Mouse (Mus musculus): ENCODE measurements at regions not wholly inside any gene's neighbourhood (a gene's known extent, or its start where the extent isn't known, plus 50 kb on each side); places are given as distances from the start of the nearest gene placed in this dataset.

DNA sequence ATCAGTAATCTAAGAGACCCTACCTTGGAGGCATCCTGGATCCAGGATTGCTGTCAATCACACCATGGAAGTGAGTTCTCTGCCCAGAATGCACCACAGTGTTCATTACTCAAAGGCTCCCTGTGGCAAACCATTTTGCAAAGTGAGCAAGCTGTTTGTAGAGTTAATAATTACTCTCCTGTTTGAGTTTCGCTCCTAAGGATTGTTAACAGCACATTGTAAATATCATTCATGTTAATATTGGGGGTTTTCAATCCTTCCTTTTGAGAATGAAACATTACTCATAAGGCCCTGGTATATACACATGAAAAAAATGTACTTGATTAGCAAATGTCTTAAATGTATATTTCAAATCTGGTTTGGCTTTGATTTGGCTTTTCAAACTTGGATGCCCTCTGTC is 58.1 kb upstream of the Clstn2 start:
- no peak for DNase-seq (ENCODE audit: low read depth, low spot score)

DNA sequence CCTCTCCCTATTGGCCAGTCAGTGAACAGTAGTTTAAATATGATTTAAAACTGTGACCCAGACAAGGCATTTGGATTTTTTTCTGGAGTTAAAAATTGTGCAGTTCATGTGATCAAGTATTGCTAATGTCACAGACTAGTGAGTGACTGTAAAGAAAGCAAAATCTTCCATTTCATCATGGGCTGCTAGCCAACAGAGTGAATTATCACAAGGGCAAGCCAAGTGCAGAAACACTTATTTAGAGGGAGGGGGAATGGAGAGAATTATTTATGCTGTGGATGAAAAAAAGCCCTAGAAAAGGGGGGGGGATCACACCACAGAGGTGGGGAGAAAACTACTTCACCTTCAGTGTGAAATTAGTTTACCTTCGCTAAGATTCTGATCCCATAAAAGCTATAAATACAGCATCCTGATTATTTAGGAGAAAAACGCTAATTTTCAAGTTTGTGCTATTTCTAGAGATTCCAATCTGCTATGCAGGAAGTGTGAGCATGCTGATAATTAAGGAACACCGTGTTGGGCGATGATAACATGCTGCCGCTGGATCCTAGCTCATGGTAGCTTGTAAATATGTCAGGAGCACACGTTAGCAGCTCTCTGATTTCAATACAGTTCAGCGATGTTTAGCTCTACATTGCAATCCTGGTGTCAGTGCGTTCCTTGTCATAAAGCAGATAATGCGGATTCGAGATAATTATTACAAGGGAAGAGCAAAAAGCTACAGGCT is 62.2 kb upstream of the Clstn2 start:
- no peak for DNase-seq (ENCODE audit: low read depth, low spot score)

DNA sequence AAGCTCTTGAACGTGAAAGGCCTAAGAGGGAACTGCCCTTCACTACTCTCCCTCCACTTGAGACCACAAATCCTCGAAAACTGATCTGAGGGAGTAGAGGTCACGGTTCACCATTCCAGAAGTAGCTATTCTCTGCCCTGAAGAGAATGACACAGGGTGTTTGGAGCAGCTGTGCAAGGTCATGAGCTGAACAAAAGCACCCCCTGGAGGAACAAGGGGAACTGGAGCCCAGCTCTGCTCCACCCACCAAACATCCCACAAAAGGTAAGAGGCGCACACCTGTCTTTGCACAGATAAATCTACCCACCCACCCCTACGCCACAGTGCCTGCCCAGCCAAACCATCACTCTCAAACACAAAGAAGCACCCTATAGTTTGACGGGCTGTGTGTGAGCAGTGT is 90.4 kb upstream of the Clstn2 start:
- DNase-seq (ENCODE audit: low read depth, low spot score) = peak; percentile 31

DNA sequence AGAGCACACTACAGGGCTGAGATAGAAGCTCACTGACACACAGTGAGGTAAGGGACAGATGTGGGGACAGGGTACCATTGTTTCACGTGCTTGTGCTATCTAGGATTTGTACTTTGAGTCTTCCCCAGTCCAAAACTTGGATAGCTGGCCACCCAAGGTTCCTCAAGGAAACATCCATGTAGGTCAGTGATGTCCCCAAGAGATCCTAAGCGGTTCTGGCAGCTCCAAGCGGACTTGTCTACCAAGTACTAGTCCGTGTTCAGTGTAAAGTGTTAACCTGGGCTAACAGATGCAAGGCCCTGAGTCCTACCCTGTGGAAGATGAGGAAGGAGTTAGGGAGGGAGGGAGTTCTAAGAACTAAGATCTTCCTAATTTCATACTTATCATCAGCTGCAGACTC is 96.6 kb upstream of the Clstn2 start:
- no peak for DNase-seq (ENCODE audit: low read depth, low spot score)

DNA sequence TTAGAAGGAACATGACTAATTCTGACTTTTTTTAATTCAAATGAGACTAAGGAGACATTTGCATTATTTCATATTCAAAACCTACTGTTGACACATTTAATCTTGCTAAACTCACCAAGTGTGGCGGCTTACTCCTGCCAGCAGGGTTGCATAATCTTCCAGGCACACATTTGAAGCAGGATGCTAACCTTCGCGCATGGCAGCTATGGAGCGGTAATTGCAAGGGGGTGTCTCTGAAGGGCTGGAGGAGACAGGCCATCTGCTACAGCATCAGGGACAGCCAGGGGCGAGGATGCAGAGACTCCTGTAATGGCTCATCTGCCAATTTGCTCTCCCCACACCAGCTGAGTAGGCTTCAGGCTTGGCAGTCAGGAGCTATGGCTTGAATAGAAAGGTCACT is 97.9 kb upstream of the Clstn2 start:
- DNase-seq (ENCODE audit: low read depth, low spot score) = no peak

DNA sequence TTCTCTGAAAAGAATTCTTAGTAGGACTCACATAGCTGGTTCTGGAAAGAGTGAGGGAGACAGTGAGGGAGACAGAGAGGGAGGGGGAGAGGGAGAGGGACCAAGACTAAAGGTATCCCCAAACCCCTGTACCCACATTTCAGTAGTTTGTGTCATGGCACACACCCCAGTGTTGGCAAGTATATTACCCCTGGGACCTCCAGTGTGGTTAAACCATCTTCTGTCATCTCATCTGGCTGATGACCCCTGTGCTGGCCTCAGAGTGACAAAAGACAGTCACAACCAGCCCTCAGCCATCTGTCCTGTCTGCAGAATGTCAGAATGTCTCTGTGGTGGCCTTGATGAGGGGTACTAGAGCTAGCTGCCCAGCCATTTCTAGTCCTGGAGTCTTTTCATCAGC is 107.6 kb upstream of the Clstn2 start:
- no peak for DNase-seq (ENCODE audit: low read depth, low spot score)

DNA sequence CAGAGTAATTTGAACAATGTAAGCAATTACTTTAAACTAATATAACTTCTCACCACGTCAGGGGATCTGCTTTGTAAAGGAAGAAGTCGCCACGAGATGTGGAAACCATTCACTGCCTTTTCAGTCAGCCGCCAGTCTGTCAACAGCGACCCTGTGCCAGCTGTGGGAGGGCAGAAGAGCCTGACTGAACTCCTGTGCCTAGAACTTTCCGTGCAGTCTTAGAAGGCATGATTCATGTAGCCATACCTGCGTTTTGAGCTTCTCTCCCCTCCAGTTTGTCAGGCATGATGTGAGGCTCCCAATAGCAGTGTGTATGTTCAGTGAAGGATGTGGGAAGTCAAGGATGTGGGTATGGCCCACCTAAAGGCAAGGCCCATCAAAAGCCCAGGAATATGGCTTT is 109.1 kb upstream of the Clstn2 start:
- no peak for DNase-seq (ENCODE audit: low read depth, low spot score)

DNA sequence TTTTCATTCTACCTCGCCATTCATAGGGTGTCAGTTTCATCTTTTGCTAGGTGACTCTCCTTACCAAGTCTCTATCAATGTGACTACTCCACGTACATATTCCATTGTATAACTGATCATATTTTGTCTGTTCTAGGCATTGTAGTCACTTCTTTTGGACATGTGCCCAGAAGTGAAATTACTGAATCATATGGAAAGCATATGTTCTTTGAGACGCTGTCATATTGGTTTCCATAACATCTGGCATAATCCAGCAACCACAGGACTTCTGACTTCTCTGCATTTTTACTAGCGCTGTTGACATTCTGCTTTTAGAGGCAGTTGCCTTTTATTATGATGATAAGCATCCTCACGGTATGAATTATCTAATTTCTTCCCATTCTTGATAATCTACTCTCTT is 113.9 kb upstream of the Clstn2 start:
- no peak for DNase-seq (ENCODE audit: low read depth, low spot score)

DNA sequence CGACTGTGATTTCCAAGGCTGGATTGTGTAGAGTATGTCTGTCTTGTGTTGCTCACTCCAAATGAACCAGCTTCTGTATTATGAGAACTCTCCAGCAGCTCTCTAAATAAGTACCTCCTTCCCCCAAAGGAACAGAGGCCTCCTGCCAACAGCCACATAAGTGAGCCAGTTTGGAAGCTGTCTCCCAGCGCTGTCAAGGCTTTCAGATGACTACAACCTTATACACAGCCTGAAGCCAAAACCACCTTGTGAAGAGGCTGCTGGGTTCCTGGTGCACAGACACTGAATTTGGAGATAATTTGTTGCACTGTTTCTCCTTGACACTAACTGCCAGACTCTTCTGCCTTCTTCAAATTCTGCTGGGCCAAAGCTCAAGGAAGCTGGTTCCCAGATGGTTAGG is 125.4 kb upstream of the Clstn2 start:
- DNase-seq (ENCODE audit: low read depth, low spot score) = no peak

DNA sequence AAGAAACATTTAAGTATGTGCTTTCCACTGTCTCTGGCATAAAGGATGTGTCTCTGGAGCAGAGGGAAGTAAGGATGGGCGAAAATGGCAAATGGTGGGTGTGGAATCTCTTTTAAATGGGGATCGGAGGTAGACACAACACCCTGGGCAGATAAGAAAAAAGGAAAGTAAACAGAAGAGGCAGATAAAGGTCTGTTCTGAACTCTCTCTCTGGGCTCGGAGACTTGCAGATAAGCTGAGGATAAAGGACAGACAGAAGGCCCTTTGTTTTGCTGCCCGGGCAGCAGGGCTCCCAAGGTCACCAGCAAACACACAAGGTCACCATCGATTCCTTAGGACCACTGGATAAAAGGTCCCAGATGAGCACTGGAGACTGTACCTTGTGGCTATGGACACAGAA is 122.7 kb upstream of the Nmnat3 start:
- DNase-seq (ENCODE audit: low read depth, low spot score) = peak; percentile 21

DNA sequence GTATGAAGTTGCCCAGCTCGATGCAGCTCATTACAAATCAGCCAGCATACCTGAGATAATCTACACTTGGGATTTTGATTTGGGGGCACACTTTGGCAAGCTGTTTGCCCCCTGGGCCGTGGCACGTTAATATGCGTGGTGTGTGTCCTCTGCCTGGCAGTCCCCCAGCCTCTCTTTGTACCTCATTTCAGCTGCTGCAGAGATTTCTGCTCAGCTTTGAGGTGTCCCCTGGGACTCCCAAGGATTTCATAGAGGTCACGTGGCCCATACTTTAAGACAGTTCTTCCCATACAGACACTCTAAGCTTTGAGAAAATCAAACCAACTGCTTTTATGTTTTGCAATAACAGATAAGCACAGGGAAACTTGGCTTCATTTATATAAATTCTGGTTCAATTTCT is 113.2 kb upstream of the Nmnat3 start:
- no peak for DNase-seq (ENCODE audit: low read depth, low spot score)

DNA sequence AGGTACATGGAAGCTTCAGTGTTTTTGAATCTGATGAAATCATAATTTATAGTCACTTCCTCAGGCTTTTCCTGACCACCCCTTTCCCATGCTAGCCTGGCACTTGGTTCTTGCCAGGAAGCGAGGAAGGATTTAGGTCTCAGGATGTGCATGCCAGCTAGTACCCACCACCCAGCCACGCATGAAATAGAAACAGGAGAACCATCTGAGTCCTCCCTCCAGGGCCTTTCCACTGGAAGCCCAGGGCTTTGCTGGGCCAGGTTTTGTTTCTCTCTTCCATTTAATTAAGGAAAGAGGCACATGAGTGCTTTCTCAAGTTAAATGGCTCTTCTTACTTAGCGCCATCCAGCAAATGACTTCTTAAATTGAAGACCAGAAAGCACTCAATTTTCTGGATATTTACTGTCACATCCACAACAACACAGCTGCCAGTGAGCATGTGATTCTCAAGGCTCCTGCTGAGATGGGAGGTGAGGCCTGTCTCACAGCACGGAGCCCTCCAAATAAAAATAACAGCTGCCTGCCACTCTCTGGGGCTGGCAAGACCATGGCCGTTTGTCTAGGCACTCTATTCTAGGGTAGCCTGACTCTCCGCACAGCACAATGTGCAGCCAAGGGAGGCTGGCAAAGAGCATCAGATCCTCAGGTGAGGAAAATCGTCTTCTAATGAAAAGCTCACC is 110.4 kb upstream of the Nmnat3 start:
- DNase-seq (ENCODE audit: low read depth, low spot score) = no peak

DNA sequence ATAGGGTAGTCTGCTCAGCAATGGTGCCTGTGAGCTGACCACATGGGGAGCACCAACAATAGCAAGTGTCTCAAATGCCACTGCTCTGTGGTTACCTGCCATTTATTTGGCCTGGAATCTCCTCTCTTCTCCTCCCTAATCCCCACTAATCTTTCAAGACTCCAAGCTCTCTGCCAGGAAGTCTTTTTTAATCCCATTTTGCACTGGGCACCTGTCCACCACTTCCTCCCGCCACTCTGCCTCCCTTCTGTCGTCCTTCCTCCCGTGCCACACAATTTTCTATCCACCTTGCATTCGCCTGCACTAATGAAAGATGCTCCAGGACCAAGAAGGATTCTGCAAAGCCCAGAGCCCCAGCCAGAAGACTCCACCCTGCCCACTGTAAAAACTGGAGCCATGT is 106.5 kb upstream of the Nmnat3 start:
- no peak for DNase-seq (ENCODE audit: low read depth, low spot score)

DNA sequence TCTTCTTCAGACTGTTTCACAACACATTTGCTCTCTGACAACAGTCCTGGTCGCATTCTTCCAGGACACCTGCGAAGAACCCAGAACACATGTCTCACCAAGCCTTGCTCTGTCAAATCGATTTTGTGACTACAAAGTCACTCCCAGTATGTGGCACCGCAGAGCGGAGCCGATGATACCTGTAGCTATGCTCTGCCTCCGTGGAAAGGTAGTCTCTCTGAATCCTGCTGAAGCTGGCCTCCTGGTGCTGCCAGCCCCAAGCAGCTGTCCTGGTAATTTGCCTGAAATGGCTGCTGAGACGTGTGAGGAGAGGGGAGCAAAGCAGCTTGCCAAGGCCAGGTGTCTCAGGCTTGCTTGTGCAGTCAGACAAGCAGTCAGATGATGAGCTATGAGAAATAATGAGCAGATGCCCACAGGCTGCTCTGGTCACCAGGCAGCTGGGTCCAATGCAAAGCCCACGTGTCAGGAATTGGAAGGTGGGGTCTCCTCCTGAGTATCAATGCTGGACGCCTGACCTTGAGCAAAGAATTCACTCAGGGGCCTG is 100.4 kb upstream of the Nmnat3 start:
- DNase-seq (ENCODE audit: low read depth, low spot score) = no peak

DNA sequence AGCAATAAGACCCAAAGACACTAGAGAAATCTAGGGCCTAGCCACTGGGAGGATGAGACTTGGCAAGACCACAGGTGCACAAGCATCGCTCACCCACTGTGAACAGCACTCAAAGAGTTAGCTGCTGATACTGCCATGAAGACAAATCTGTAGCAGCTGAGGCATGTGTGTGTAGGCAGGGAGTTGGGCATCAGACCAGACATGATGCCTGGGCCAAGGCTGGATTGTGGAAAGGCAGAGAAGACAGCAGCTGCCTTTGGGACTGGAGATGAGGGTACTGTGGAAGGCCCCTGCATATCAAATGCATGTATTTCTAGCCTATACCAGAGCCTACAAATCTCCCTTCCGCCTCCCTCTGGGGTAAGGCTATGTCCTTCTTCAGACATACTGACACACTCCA is 92.9 kb upstream of the Nmnat3 start:
- DNase-seq (ENCODE audit: low read depth, low spot score) = no peak

DNA sequence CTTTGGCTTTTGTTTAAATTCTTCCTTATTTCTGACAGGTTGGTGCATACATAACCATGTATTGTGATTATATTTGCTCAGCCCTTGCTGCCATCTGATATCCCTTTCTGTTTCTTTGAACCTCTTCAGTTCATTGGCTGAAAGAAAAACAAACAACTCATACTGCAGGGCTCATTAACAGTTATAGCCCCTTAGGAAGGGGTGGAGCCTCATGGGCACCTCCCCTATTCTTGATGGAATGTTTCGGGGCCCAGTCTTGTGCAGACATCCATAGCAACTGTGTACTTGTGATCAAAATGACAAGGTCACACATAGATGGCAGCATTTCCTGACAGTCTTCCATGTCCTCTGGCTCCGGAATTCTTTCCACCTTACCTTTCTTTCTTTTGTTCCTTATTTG is 68.4 kb upstream of the Nmnat3 start:
- peak; percentile 6 for DNase-seq (ENCODE audit: low read depth, low spot score)

DNA sequence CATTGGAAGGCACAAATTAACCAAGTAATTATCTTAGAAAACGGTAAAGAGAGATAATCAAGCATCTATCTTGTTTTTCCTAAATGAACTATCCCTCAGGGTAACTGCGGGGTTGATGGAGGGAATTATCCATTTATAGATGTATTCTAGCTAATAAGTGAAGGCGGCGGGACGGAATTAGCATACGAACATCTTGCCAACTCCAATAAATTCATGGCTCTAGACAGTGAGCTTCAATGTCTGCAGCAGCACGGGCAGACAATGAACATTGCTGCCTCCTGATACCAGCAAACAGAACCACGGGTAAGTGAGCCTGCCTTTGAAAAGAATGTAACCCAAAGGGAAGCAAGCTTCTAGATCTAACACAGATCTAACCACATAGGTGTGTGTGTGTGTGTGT is 66.9 kb upstream of the Nmnat3 start:
- DNase-seq (ENCODE audit: low read depth, low spot score) = no peak

DNA sequence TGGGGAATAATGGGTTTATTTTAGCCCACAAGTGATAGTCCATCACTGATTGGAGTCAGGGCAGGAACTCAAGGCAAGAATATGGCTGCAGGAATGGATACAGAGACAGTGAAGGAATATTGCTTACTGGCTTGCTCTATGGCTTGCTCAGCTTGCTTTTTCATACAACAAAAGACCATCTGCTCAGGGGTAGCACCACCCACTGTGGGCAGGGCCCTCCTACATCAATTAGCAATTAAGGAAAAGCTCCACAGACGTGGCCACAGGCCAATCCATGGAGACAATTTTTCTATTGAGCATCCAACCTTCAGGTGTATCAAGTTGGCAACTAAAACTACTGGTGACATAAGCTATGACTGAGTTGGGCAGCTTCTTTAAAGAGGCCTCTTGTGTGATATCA is 65.5 kb upstream of the Nmnat3 start:
- no peak for DNase-seq (ENCODE audit: low read depth, low spot score)

DNA sequence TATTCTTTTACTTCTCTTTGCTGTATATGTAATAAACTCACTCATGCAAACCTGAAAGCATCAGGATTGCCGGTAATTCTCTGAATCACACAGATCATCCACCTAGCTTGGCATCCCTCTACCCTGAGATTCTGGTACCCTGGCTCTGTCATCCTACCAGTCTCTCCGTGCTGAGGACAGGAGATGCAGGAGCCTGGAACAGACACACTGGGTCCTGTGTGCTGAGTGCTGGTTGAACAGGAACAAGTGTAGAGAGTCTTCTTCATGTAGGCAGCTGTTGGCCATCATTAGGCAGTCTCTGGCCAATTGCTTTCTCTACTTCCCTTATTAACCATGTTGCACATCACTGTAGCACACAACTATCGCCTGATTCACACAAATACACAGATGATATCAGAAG is 59.0 kb upstream of the Nmnat3 start:
- no peak for DNase-seq (ENCODE audit: low read depth, low spot score)

DNA sequence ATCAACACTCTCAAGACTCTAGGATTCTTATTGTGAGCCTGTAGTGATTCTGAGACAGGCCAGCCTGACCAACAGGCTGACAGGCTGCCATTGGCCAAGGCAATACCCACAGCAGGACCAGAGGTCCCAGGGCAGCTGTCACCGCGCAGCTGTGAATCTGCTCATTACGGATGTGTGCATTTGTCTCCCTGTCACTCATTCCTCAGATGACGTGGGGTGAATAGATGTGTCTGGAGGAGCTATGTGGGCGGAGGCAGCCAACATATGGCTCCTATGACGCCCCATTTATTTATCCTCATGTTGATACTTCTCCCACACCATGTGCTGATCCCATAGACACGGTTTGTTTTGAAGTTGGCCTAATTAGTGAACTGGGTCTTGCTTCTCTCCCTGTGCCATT is 58.3 kb upstream of the Nmnat3 start:
- no peak for DNase-seq (ENCODE audit: low read depth, low spot score)

DNA sequence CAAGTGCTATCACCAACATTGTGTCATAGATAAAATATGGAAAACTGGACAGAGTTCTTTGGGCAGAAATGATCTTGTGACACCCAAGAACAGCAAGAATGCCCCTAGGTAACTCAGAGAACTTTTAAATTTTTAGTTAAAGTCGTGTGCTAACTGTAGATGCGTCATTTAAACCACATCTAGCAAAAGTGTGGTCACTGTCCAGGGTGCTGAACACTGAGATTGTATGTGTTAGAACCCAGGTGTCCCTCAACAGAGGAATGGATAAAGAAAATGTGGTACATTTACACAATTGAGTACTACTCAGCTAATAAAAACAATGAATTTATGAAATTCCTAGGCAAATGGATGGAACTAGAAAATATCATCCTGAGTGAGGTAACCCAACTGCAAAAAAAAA is 52.5 kb upstream of the Nmnat3 start:
- DNase-seq (ENCODE audit: low read depth, low spot score) = peak; percentile 45
